In genomic region chr7:46240696-46241095, GRCm38 (mm10) we compare ENCODE assay signal across 27 mouse cellular contexts. TPM values are rescaled to one million over a fixed set of nuclear protein-coding genes. Genes with fewer than 3 reads are reported as not detected.
DNase-seq lines count a peak whose midpoint lies in the region; ATAC-seq and TF ChIP-seq lines count a peak whose summit lies in the region.
"Had no signal": no experiment of that assay in that cellular context is flagged by ENCODE, and none has a peak within 500 bp of the region (broad histone marks: within the 10 kb centered on the region; RNA-seq: fewer than 3 reads in every experiment).

TSS of gene Otog (plus strand) at chr7:46240987.

- H3K27me3 ChIP-seq in forebrain, postnatal 0 days (ENCODE audit: insufficient read depth, low read length), result no peaks in the 10 kb centered on the region
- peaks cover 4% of the 10 kb centered on the region; the same call in 1 of the 2 replicates for H3K27me3 ChIP-seq in forebrain, embryonic 12.5 days
- no peaks in the 10 kb centered on the region for H3K27me3 ChIP-seq in hindbrain, embryonic 11.5 days (ENCODE audit: control insufficient read depth, insufficient read depth, low read length)
- H3K27me3 ChIP-seq in hindbrain, embryonic 14.5 days (ENCODE audit: control insufficient read depth, insufficient read depth, low read length), result no peaks in the 10 kb centered on the region
- H3K27me3 ChIP-seq in midbrain, embryonic 10.5 days (ENCODE audit: low read depth, poor library complexity, severe bottlenecking), result 0 out of 2 replicates have a peak, but pooled peaks cover 10% of the 10 kb centered on the region
- H3K27me3 ChIP-seq in midbrain, embryonic 11.5 days (ENCODE audit: control insufficient read depth, insufficient read depth, low read length), result no peaks in the 10 kb centered on the region
- H3K27me3 ChIP-seq in myocyte (ENCODE audit: control insufficient read depth, insufficient read depth, insufficient read length), result peaks cover 48% of the 10 kb centered on the region
- H3K27me3 ChIP-seq: embryonic facial prominence, embryonic 15.5 days; hindbrain, embryonic 13.5 days; intestine, embryonic 15.5 days had no signal

- no peaks in the 10 kb centered on the region for H3K9me3 ChIP-seq in forebrain, postnatal 0 days (ENCODE audit: low read length)
- no peaks in the 10 kb centered on the region for H3K9me3 ChIP-seq in forebrain, embryonic 12.5 days
- no peaks in the 10 kb centered on the region for H3K9me3 ChIP-seq in hindbrain, embryonic 11.5 days (ENCODE audit: control insufficient read depth, low read length)
- no peaks in the 10 kb centered on the region for H3K9me3 ChIP-seq in hindbrain, embryonic 14.5 days (ENCODE audit: control insufficient read depth, low read length)
- H3K9me3 ChIP-seq in midbrain, embryonic 10.5 days (replicated peaks), result no peaks in the 10 kb centered on the region
- no peaks in the 10 kb centered on the region for H3K9me3 ChIP-seq in midbrain, embryonic 11.5 days (ENCODE audit: control insufficient read depth, low read length)
- H3K9me3 ChIP-seq: embryonic facial prominence, embryonic 12.5 days; embryonic facial prominence, embryonic 15.5 days; heart, embryonic 10.5 days; hindbrain, embryonic 13.5 days; intestine, embryonic 15.5 days had no signal

- TF ChIP-seq CTCF in forebrain, postnatal 0 days (IDR thresholded peaks at IDR 0.05; ENCODE audit: low read depth), result no peak

- no peaks in the 10 kb centered on the region for H3K79me2 ChIP-seq in myocyte (ENCODE audit: control insufficient read depth, insufficient read depth)

- no peak for DNase-seq in forebrain, postnatal 0 days
- no peak for DNase-seq in hindbrain, embryonic 11.5 days (ENCODE audit: low spot score)
- DNase-seq in hindbrain, embryonic 14.5 days (ENCODE audit: low spot score), result no peak
- no peak for DNase-seq in midbrain, embryonic 10.5 days (ENCODE audit: low spot score)
- DNase-seq in midbrain, embryonic 11.5 days (ENCODE audit: low spot score, missing footprints), result no peak
- no peak for DNase-seq in urinary bladder, postnatal 10 days (ENCODE audit: low spot score)
- DNase-seq: adrenal gland, adult 2 months; adrenal gland, postnatal 14 days; gastrocnemius, postnatal 10 days; gastrocnemius, postnatal 36 days; heart, adult 2 months; kidney, adult 2 months had no signal

- H3K4me2 ChIP-seq in forebrain, postnatal 0 days (ENCODE audit: low read depth), result no peak within 1 kb of the TSS
- H3K4me2 ChIP-seq in forebrain, embryonic 12.5 days, result no peak within 1 kb of the TSS
- no peak within 1 kb of the TSS for H3K4me2 ChIP-seq in hindbrain, embryonic 11.5 days (replicated peaks; ENCODE audit: low read depth, low read length)
- H3K4me2 ChIP-seq in hindbrain, embryonic 14.5 days (replicated peaks), result no peak within 1 kb of the TSS
- no peak within 1 kb of the TSS for H3K4me2 ChIP-seq in midbrain, embryonic 11.5 days
- H3K4me2 ChIP-seq in myocyte (ENCODE audit: low read depth), result no peak within 1 kb of the TSS
- H3K4me2 ChIP-seq: embryonic facial prominence, embryonic 12.5 days; embryonic facial prominence, embryonic 15.5 days; hindbrain, embryonic 13.5 days; intestine, embryonic 15.5 days had no signal

- ATAC-seq in forebrain, postnatal 0 days, result 0 out of 2 replicates have a peak, but pooled peaks have one; percentile 28
- no peak for ATAC-seq in forebrain, embryonic 12.5 days (ENCODE audit: low FRiP score)
- ATAC-seq in hindbrain, embryonic 11.5 days (ENCODE audit: low FRiP score), result peak; percentile 40; the same call in 1 of the 2 replicates
- no peak for ATAC-seq in hindbrain, embryonic 14.5 days (ENCODE audit: low FRiP score)
- no peak for ATAC-seq in midbrain, embryonic 11.5 days (ENCODE audit: low FRiP score)
- ATAC-seq: CD4-positive, CD25-positive, alpha-beta regulatory T cell, adult 4 months; forebrain, embryonic 14.5 days; intestine, embryonic 15.5 days had no signal

- no peak within 1 kb of the TSS for H3K9ac ChIP-seq in forebrain, postnatal 0 days
- no peak within 1 kb of the TSS for H3K9ac ChIP-seq in forebrain, embryonic 12.5 days
- no peak within 1 kb of the TSS for H3K9ac ChIP-seq in hindbrain, embryonic 11.5 days (ENCODE audit: low read depth, low read length)
- no peak within 1 kb of the TSS for H3K9ac ChIP-seq in hindbrain, embryonic 14.5 days
- H3K9ac ChIP-seq in midbrain, embryonic 11.5 days (ENCODE audit: low read length), result no peak within 1 kb of the TSS
- H3K9ac ChIP-seq: embryonic facial prominence, embryonic 15.5 days; hindbrain, embryonic 13.5 days; intestine, embryonic 15.5 days had no signal

- no peak within 1 kb of the TSS for H3ac ChIP-seq in myocyte (ENCODE audit: control insufficient read depth, insufficient read length)

- WGBS in forebrain, postnatal 0 days, result 22% methylated on average over 2 of the region's 2 CpGs
- 29% methylated on average over 2 of the region's 2 CpGs for WGBS in forebrain, embryonic 12.5 days
- WGBS in hindbrain, embryonic 11.5 days, result 45% methylated on average over 2 of the region's 2 CpGs
- 54% methylated on average over 2 of the region's 2 CpGs for WGBS in hindbrain, embryonic 14.5 days
- 31% methylated on average over 2 of the region's 2 CpGs for WGBS in midbrain, embryonic 10.5 days
- 31% methylated on average over 2 of the region's 2 CpGs for WGBS in midbrain, embryonic 11.5 days

- no peaks in the 10 kb centered on the region for H3K36me3 ChIP-seq in forebrain, postnatal 0 days (ENCODE audit: insufficient read depth)
- H3K36me3 ChIP-seq in forebrain, embryonic 12.5 days (replicated peaks), result no peaks in the 10 kb centered on the region
- H3K36me3 ChIP-seq in hindbrain, embryonic 11.5 days (ENCODE audit: control insufficient read depth, insufficient read depth, low read length), result no peaks in the 10 kb centered on the region
- no peaks in the 10 kb centered on the region for H3K36me3 ChIP-seq in hindbrain, embryonic 14.5 days (replicated peaks; ENCODE audit: control insufficient read depth, insufficient read depth)
- no peaks in the 10 kb centered on the region for H3K36me3 ChIP-seq in midbrain, embryonic 10.5 days
- no peaks in the 10 kb centered on the region for H3K36me3 ChIP-seq in midbrain, embryonic 11.5 days (ENCODE audit: control insufficient read depth, insufficient read depth, low read length)
- H3K36me3 ChIP-seq in myocyte (ENCODE audit: control insufficient read depth, insufficient read depth), result no peaks in the 10 kb centered on the region
- H3K36me3 ChIP-seq: embryonic facial prominence, embryonic 12.5 days; embryonic facial prominence, embryonic 15.5 days; heart, embryonic 10.5 days; hindbrain, embryonic 13.5 days; intestine, embryonic 15.5 days had no signal

- no peak within 1 kb of the TSS for H3K4me3 ChIP-seq in forebrain, postnatal 0 days (ENCODE audit: low read depth, low read length)
- H3K4me3 ChIP-seq in forebrain, embryonic 12.5 days (replicated peaks), result no peak within 1 kb of the TSS
- H3K4me3 ChIP-seq in hindbrain, embryonic 11.5 days (ENCODE audit: low read depth, low read length), result no peak within 1 kb of the TSS
- no peak within 1 kb of the TSS for H3K4me3 ChIP-seq in hindbrain, embryonic 14.5 days (replicated peaks; ENCODE audit: low read length)
- no peak within 1 kb of the TSS for H3K4me3 ChIP-seq in midbrain, embryonic 10.5 days
- H3K4me3 ChIP-seq in midbrain, embryonic 11.5 days (ENCODE audit: low read depth, low read length), result no peak within 1 kb of the TSS
- no peak within 1 kb of the TSS for H3K4me3 ChIP-seq in myocyte
- H3K4me3 ChIP-seq: embryonic facial prominence, embryonic 12.5 days; embryonic facial prominence, embryonic 15.5 days; heart, adult 2 months; heart, embryonic 10.5 days; hindbrain, embryonic 13.5 days; intestine, embryonic 15.5 days had no signal

- no peak within 1 kb of the TSS for H3K27ac ChIP-seq in forebrain, postnatal 0 days (ENCODE audit: low read depth, low read length)
- H3K27ac ChIP-seq in forebrain, embryonic 12.5 days, result no peak within 1 kb of the TSS
- no peak within 1 kb of the TSS for H3K27ac ChIP-seq in hindbrain, embryonic 11.5 days (ENCODE audit: low read depth, low read length)
- H3K27ac ChIP-seq in hindbrain, embryonic 14.5 days, result no peak within 1 kb of the TSS
- H3K27ac ChIP-seq in midbrain, embryonic 10.5 days (replicated peaks), result peak within 1 kb of the TSS; percentile 65; the same call in 1 of the 2 replicates
- no peak within 1 kb of the TSS for H3K27ac ChIP-seq in midbrain, embryonic 11.5 days (ENCODE audit: low read depth, low read length)
- H3K27ac ChIP-seq: embryonic facial prominence, embryonic 12.5 days; embryonic facial prominence, embryonic 15.5 days; heart, adult 2 months; heart, embryonic 10.5 days; hindbrain, embryonic 13.5 days; intestine, embryonic 15.5 days had no signal

- no peak for TF ChIP-seq POLR2A in myocyte (IDR thresholded peaks at IDR 0.05; ENCODE audit: insufficient read length, low read depth)

- H3K4me1 ChIP-seq in forebrain, postnatal 0 days (ENCODE audit: insufficient read depth), result peaks cover 7% of the 10 kb centered on the region; the same call in 1 of the 2 replicates
- H3K4me1 ChIP-seq in forebrain, embryonic 12.5 days, result peaks cover 15% of the 10 kb centered on the region
- H3K4me1 ChIP-seq in hindbrain, embryonic 11.5 days (replicated peaks; ENCODE audit: control insufficient read depth, insufficient read depth, low read length), result peaks cover 6% of the 10 kb centered on the region
- H3K4me1 ChIP-seq in hindbrain, embryonic 14.5 days (replicated peaks; ENCODE audit: control insufficient read depth, insufficient read depth, low read length), result no peaks in the 10 kb centered on the region
- H3K4me1 ChIP-seq in midbrain, embryonic 10.5 days, result peaks cover 23% of the 10 kb centered on the region
- no peaks in the 10 kb centered on the region; the same call in 1 of the 2 replicates for H3K4me1 ChIP-seq in midbrain, embryonic 11.5 days (ENCODE audit: control insufficient read depth, insufficient read depth, low read length)
- H3K4me1 ChIP-seq: embryonic facial prominence, embryonic 15.5 days had no signal

TF ChIP-seq in myocyte, 11 proteins besides CTCF, POLR2A, EP300 and RAD21 (continues in another document):
- TF ChIP-seq TCF3 (IDR thresholded peaks at IDR 0.05; ENCODE audit: insufficient read length, low read depth) (no peak), TCF12 (IDR thresholded peaks at IDR 0.05; ENCODE audit: insufficient read depth, poor library complexity, severe bottlenecking) (no peak), MYOG (IDR thresholded peaks at IDR 0.05; ENCODE audit: control insufficient read depth in 1 of 3, insufficient read depth in 1 of 3, insufficient read length in 2 of 3, low read depth in 2 of 3) (no peak)

RNA-seq across cellular contexts. Expression of gene Otog, which starts in this region (rescaled TPM):
- 0.08 TPM in 1 of 2 replicates, not detected in the other for total RNA-seq in forebrain, postnatal 0 days (2014; rRNA removed)
- 0.02 and 0.03 TPM in 2 replicates for polyA plus RNA-seq in forebrain, postnatal 0 days (2015; fragmentation: Nextera tagmentation; extraction: Ambion mirVana)
- polyA plus RNA-seq in forebrain, embryonic 12.5 days (2016; fragmentation: Nextera tagmentation; extraction: Ambion mirVana), result 0.17 TPM in 1 of 2 replicates, not detected in the other
- polyA plus RNA-seq in hindbrain, embryonic 11.5 days (2014; fragmentation: Nextera tagmentation; extraction: Ambion mirVana), result 0.45 and 0.71 TPM in 2 replicates
- 0.11 and 0.13 TPM in 2 replicates for polyA plus RNA-seq in hindbrain, embryonic 14.5 days (2014; fragmentation: Nextera tagmentation; extraction: Ambion mirVana)
- polyA plus RNA-seq in midbrain, embryonic 10.5 days (2016; fragmentation: Nextera tagmentation; extraction: Ambion mirVana), result 0.06 TPM in 1 of 2 replicates, not detected in the other
- not detected in 2 replicates for polyA plus RNA-seq in midbrain, embryonic 11.5 days (2014; fragmentation: Nextera tagmentation; extraction: Ambion mirVana)
- 10.2 TPM for polyA plus RNA-seq in myocyte (2012; fragmentation: generic; extraction: Trizol)
- total RNA-seq: adrenal gland, postnatal 4 days; granulocyte monocyte progenitor cell, adult 5-6 weeks; heart, adult 2 months; heart, postnatal 25 days; MEL had no signal
- polyA plus RNA-seq: CD4-positive, CD25-positive, alpha-beta regulatory T cell, adult 4 months; forebrain, embryonic 14.5 days; heart, embryonic 10.5 days; heart, embryonic 14.5 days; heart, postnatal 0 days had no signal

Comparison
In these comparisons a context has a peak if more than half of its experiments do, and no peak if none do; other contexts are left out.
1. Peak in ATAC-seq in forebrain, postnatal 0 days; RNA of the gene not detected or under 1 TPM.
2. Peak in ATAC-seq in hindbrain, embryonic 11.5 days; RNA of the gene not detected or under 1 TPM.